Mouse (Mus musculus) limb, embryonic 10.5 days (tissue): Measurements from ENCODE around the gene Pde5a. TPM values are rescaled to one million over a fixed set of nuclear protein-coding genes. Genes with fewer than 3 reads are reported as not detected.

Experiments used
- DNase-seq: peaks from one replicate; pipeline ENCODE4 v3.0.0-alpha.2; 2017; ENCODE audit warnings: low spot score
- H3K27ac ChIP-seq: fragments of 300-500 bp; sonication (generic); 2 replicates; pipeline ENCODE4 v1.5.1; 2016; ENCODE audit warnings: mild to moderate bottlenecking
- H3K27me3 ChIP-seq: fragments of 300-500 bp; sonication (generic); 2 replicates; pipeline ENCODE4 v1.6.1; 2016; ENCODE audit warnings: low read depth, mild to moderate bottlenecking; ENCODE audit not compliant: poor library complexity, severe bottlenecking
- H3K36me3 ChIP-seq: fragments of 300-500 bp; sonication (generic); 2 replicates; pipeline ENCODE4 v1.6.1; 2016; ENCODE audit warnings: mild to moderate bottlenecking, moderate library complexity
- H3K4me1 ChIP-seq: fragments of 300-500 bp; sonication (generic); 2 replicates; pipeline ENCODE4 v1.6.1; 2016
- H3K4me3 ChIP-seq: fragments of 300-500 bp; sonication (generic); 2 replicates; pipeline ENCODE4 v1.5.1; 2016; ENCODE audit warnings: mild to moderate bottlenecking, moderate library complexity
- H3K9me3 ChIP-seq: fragments of 300-500 bp; sonication (generic); replicated peaks from 2 replicates; pipeline ENCODE4 v1.6.1; 2016; ENCODE audit warnings: mild to moderate bottlenecking
- WGBS: fragments of 180-500 bp; shearing (Covaris S2); methylation state at CpG from one replicate; pipeline ENCODE4 v1.1.7; 2016; 5-methylcytosine and 5-hydroxymethylcytosine counted together
- polyA plus RNA-seq: library from polyadenylated mRNA; unstranded; fragments of >200 nt; fragmentation: Nextera tagmentation; extraction: Ambion mirVana; gene quantifications from 2 replicates; pipeline ENCODE4 v1.2.1, GENCODE M21; 2016

Gene Pde5a
- polyA plus RNA-seq, 1 experiment from 2014 or later, result 2.7 TPM

- no peak overlapping the region for H3K4me3 ChIP-seq
- no peaks in the 10 kb centered on the region for H3K9me3 ChIP-seq
- no peaks in the 10 kb centered on the region for H3K27me3 ChIP-seq
- DNase-seq, result no peak
- 94% methylated on average over 3 of the region's 3 CpGs for WGBS
- H3K27ac ChIP-seq, result no peak overlapping the region
- H3K36me3 ChIP-seq, result no peaks in the 10 kb centered on the region
- H3K4me1 ChIP-seq, result peaks cover 2% of the 10 kb centered on the region; the same call in 1 of the 2 replicates
Measured at GRCm38 (mm10) chr3:122877543-122877942, 148.8 kb downstream of the Pde5a start.

GRCm38 (mm10) chr3:122878705-122879315 is 150.1 kb downstream of the Pde5a start:
- Histone ChIP-seq H3K4me3 (no peak overlapping the region), H3K4me1 (peaks cover 2% of the 10 kb centered on the region; the same call in 1 of the 2 replicates), H3K27me3 (no peaks in the 10 kb centered on the region), H3K36me3 (no peaks in the 10 kb centered on the region), H3K9me3 (no peaks in the 10 kb centered on the region), H3K27ac (no peak overlapping the region)
- no peak for DNase-seq
- WGBS, result 89% methylated on average over 8 of the region's 8 CpGs

GRCm38 (mm10) chr3:122887505-122888301 is 159.0 kb downstream of the Pde5a start:
- WGBS, result 79% methylated on average over 4 of the region's 4 CpGs
- no peaks in the 10 kb centered on the region for H3K36me3 ChIP-seq

GRCm38 (mm10) chr3:122888371-122888819 is 159.6 kb downstream of the Pde5a start:
- no peak for DNase-seq
- Histone ChIP-seq H3K4me3 (no peak overlapping the region), H3K4me1 (no peaks in the 10 kb centered on the region), H3K9me3 (no peaks in the 10 kb centered on the region), H3K36me3 (no peaks in the 10 kb centered on the region), H3K27me3 (no peaks in the 10 kb centered on the region), H3K27ac (no peak overlapping the region)
- 87% methylated on average over 5 of the region's 5 CpGs for WGBS

More at GRCm38 (mm10) chr3:122887505-122888301, 159.0 kb downstream of the Pde5a start:
- no peak for DNase-seq
- Histone ChIP-seq H3K4me1 (no peaks in the 10 kb centered on the region), H3K27me3 (no peaks in the 10 kb centered on the region), H3K27ac (no peak overlapping the region), H3K9me3 (no peaks in the 10 kb centered on the region), H3K4me3 (no peak overlapping the region)

GRCm38 (mm10) chr3:122894772-122895171 is 166.0 kb downstream of the Pde5a start, which contains the start of gene Fabp2:
Gene Fabp2 (plus strand): TSS chr3:122895072.
- Histone ChIP-seq H3K9me3 (no peaks in the 10 kb centered on the region), H3K4me3 (no peak within 1 kb of the TSS), H3K27ac (no peak within 1 kb of the TSS), H3K4me1 (no peaks in the 10 kb centered on the region), H3K36me3 (no peaks in the 10 kb centered on the region), H3K27me3 (no peaks in the 10 kb centered on the region)
- 88% methylated on average over 3 of the region's 3 CpGs for WGBS
- no peak for DNase-seq

GRCm38 (mm10) chr3:122895189-122895731 is 166.5 kb downstream of the Pde5a start:
- DNase-seq, result no peak
- WGBS, result 90% methylated on average over 11 of the region's 11 CpGs
- H3K4me1 ChIP-seq, result no peaks in the 10 kb centered on the region
- H3K9me3 ChIP-seq, result no peaks in the 10 kb centered on the region
- no peak overlapping the region for H3K27ac ChIP-seq
- H3K36me3 ChIP-seq, result no peaks in the 10 kb centered on the region
- no peaks in the 10 kb centered on the region for H3K27me3 ChIP-seq
- no peak overlapping the region for H3K4me3 ChIP-seq

- Histone ChIP-seq H3K36me3 (no peaks in the 10 kb centered on the region), H3K4me1 (no peaks in the 10 kb centered on the region), H3K27me3 (no peaks in the 10 kb centered on the region), H3K9me3 (no peaks in the 10 kb centered on the region), H3K27ac (no peak overlapping the region), H3K4me3 (no peak overlapping the region)
- DNase-seq, result no peak
- 64% methylated on average over 6 of the region's 6 CpGs for WGBS
Measured at GRCm38 (mm10) chr3:122898254-122898653, 169.5 kb downstream of the Pde5a start.

- WGBS, result 46% methylated on average over 12 of the region's 12 CpGs
- Histone ChIP-seq H3K27ac (no peak overlapping the region), H3K4me1 (no peaks in the 10 kb centered on the region), H3K4me3 (no peak overlapping the region), H3K36me3 (no peaks in the 10 kb centered on the region), H3K27me3 (no peaks in the 10 kb centered on the region), H3K9me3 (no peaks in the 10 kb centered on the region)
- peak; percentile 58 for DNase-seq
Measured at GRCm38 (mm10) chr3:122903746-122904433, 175.1 kb downstream of the Pde5a start.

- H3K27ac ChIP-seq, result no peak overlapping the region
- no peaks in the 10 kb centered on the region for H3K4me1 ChIP-seq
- no peak for DNase-seq
- H3K9me3 ChIP-seq, result no peaks in the 10 kb centered on the region
- H3K27me3 ChIP-seq, result no peaks in the 10 kb centered on the region
- no peak overlapping the region for H3K4me3 ChIP-seq
- H3K36me3 ChIP-seq, result no peaks in the 10 kb centered on the region
- WGBS, result 94% methylated on average over 2 of the region's 2 CpGs
Measured at GRCm38 (mm10) chr3:122907841-122908240, 179.1 kb downstream of the Pde5a start.

Other genes with a start within 250 kb of the Pde5a start
- gene Fnbp1l, start 109.2 kb upstream of the Pde5a start, polyA plus RNA-seq, result 50.1 and 68.5 TPM in 2 replicates
- gene Fabp2, start 166.1 kb downstream of the Pde5a start, polyA plus RNA-seq, result not detected in 2 replicates
- not detected in 2 replicates for gene Gm10959, start 190.4 kb downstream of the Pde5a start, polyA plus RNA-seq
- 59.2 and 64.3 TPM in 2 replicates for gene 1810037I17Rik, start 195.3 kb downstream of the Pde5a start, polyA plus RNA-seq